Mouse (Mus musculus) mouse embryonic stem cell (cell line): ENCODE measurements around the gene Akap1.

Experiments used
- in situ Hi-C, 2 experiments: fragments of 300-500 bp; cut with MboI; formaldehyde crosslinking; loops; 1 replicate in 1 of 2; 3 replicates in 1 of 2; pipeline ENCODE4 v1.14.3; 2019 to 2020; ENCODE audit warnings: low sequenced_read_pairs in 2 of 2, low pct_unique_long_range_greater_than_20kb in 1 of 2, mixed read lengths in 1 of 2; ENCODE audit not compliant: unreplicated experiment in 1 of 2

Akap1 gene

DNA sequence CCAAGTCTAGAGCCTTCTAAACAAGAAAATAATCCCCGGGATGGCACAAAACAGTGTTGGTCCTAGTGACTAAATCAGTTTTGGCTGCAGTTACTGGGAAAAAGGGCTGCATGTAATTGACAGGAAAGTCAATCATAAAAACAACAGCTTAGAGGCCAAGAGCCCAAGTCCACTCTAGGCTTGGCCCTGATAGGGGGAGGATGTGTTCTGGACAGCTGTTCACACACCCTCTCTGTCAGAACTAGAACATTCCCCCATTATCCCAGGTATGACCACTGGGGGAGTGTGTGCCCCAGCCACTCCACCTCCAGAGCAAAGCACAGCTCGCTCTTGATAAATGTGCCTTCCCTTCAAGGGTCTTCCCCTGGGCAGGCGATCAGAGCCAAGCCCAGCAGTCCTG is 14.7 kb downstream of the Akap1 start:
- in situ Hi-C loops: loop anchor here in 1 of 2 experiments (10.0 kb wide), 1 partner anchor 75 kb away; no protein-coding TSS in a partner anchor

DNA sequence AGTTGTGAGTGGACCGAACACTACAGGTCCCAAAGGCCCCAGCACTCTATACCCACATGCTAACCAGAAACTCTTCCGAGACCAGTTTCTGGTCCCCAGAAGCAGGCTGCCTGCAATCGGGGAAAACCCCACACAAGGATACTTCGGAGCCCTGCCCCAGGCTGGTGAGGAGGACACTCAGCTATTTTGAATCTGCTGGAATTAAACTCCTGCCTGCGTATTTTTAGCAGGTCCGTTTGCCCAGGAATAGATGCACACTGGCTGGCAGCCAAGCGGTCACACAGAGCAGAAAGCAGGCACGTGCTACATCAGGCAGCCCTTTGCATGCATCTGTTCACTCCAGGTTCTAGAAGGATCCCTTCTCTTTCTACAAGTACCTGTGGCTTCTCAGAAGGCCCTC is 15.1 kb downstream of the Akap1 start:
- in situ Hi-C loops: loop anchor here in 1 of 2 experiments (10.0 kb wide), 1 partner anchor 76 kb away; no protein-coding TSS in a partner anchor

DNA sequence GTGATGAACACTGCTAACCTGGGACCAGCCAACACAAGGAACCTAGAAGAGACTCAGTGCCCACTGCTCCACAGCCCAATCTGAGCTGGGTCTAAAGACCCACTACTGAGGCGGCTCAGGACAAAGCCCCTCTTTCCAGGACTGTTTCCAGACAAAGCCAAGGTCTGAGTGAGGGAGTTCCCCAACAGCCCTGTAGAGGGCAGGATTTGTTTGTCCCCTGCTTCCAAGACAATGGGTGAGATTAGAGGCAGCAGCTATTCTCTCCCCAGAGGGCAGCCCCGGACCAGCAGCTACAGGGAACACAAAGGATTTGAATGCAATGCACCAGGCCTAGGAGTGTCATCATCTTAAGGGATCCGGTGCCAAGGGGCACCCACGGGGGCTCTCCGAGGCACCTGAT is 15.8 kb downstream of the Akap1 start:
- in situ Hi-C loops: loop anchor here in 1 of 2 experiments (10.0 kb wide), 1 partner anchor 76 kb away; no protein-coding TSS in a partner anchor

DNA sequence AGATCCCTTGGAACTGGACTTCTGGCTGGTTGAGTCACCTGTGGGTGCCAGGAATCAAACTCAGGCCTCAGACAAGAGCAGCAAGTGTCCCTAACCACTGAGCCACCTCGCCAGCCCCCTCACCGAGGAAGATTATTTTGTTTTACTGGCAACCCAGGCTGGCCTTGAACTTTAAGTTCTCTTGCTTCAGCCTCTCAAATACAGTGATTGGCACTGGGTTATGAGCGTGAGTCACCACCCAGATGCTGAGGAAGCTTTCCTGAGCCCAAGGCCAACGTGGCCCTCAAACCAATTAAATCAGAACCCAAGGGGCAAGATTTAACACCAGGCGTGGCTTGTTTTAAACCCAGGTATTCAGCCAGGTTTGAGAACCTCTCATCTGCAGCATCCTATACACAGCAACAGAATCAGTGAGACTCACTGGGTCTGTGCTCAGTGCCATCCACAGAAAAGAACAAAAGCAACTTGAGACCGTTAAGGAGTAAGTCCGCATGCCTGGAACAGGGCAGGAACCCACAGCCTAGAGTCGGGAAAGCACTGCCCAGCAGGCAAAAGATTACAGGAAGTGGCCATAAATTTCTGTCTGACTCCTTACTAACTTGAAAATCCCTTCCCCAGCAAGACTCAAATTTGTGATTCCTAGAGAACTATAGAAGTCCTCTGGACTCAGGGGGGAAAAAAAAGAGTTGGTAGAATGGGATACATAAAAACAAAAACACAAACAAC is 16.9 kb downstream of the Akap1 start:
- in situ Hi-C loops: loop anchor here in 1 of 2 experiments (10.0 kb wide), 1 partner anchor 77 kb away; no protein-coding TSS in a partner anchor

DNA sequence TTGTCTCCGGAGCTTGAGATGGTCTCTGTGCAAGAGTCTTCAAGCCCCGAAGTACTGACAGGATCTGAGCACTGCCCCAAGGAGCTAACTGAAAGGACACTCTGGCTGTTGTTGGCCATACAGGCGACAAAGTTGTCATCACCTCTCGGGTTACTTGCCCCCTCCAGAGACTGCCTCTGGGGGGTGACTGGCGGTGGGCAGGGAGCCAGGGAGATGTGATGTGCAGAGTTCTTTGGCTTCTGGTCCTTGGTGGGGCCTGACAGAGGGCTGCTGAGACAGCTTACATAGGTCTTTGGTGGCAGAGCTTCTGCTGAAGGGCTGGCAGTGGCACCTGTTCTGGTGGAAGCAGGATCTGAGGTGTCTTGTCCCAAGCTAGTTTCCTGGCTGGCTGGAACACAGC is 20.0 kb downstream of the Akap1 start:
- in situ Hi-C loops: loop anchor here in 1 of 2 experiments (10.0 kb wide), 1 partner anchor 80 kb away; no protein-coding TSS in a partner anchor

DNA sequence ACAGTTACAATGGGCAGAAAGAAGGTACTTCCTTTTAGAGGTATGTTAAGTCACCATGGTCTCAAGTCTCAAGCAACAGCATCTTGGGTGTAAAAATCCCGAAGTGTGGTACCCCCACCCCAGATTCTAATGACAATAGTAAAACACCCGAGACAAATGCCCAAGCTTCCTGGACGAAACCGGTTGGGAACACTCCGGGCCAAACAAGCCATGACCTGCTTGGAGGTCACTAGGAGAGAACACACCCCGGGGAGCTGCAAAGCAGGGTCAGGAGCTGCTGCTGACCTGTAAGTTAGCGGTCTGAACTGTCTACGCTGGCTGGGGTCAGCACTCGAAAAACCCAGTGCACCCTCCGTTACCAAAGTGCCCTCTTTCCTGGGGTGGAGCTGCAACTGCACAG is 21.1 kb downstream of the Akap1 start:
- in situ Hi-C loops: loop anchor here in 1 of 2 experiments (10.0 kb wide), 1 partner anchor 81 kb away; no protein-coding TSS in a partner anchor

DNA sequence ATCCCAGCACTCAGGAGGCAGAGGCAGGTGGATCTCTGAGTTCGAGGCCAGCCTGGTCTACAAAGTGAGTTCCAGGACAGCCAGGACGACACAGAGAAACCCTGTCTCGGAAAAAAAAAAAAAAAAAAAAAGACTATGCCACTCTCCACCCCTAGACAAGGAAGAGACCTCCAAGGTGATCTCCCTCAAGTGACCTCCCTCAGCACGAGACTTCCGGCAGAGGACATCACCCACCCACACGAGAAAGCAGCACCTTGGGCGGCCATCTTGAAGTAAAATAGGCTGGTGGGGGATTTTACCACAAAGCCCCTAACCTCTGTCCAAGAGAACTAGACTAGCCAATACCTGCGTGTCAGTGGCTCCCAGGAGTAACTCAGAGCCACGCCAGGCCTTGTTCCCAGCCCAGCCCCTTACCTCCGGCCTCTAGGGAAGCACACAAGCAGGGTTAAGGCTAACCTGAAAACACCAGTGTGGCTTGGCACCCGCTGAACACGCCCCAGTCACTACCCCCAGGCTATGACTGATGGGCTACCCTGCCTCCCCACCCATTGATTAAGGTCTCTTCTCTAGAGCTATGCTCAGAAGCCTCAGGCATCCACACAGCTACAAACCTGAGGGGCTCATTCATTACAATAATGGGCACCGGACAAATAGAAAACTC is 21.9 kb downstream of the Akap1 start:
- in situ Hi-C loops: loop anchor here in 1 of 2 experiments (10.0 kb wide), 1 partner anchor 82 kb away; no protein-coding TSS in a partner anchor

DNA sequence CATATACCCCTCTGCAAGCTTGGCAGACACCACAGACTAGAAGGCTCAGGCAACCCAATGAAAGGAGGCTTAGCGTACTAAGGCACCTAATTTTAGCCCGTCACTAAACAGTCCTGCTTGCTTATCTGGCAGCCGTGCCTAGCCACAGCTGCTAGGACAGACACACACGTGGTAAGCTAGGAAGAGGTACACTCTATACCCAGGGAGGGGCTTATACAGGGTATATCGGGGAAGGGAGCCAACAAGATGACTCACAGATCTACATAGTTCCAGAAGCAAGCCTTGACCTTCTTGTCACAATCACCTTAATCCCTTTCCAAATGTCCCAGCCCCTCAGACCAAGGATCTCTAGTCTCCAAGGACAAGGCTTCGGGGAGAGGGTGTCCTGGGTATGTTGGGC is 23.0 kb downstream of the Akap1 start:
- in situ Hi-C loops: loop anchor here in 1 of 2 experiments (10.0 kb wide), 1 partner anchor 83 kb away; no protein-coding TSS in a partner anchor

DNA sequence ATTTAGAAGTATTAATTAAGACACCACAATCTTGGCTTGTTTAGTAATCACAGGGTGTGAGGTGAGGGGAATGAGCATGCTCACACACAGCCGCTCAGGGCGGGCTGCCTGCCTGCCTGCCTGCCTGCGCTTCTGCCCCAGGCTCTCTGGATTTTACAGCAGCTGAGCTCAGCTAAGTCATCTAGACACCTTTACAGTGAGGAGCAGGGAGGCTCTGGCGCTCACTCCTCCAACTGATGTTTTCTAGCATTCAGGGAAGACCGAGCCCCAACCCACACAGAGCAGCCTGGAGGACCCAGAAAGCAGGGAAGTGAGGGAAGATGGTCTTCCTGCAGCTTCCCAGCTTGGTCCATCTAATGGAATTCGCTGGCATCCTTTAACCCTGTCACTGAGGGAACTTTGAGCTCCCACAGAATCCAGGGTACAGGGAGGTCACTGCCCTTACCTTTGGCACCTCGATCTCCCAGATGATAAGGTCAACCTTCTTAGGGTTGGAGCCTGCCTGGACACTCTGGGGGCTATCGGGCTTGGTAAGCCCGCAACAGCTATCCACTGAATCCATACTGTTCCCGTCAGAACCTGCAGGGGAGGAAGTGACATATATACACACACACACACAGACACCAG is 23.5 kb downstream of the Akap1 start:
- in situ Hi-C loops: loop anchor here in 1 of 2 experiments (10.0 kb wide), 1 partner anchor 84 kb away; no protein-coding TSS in a partner anchor

DNA sequence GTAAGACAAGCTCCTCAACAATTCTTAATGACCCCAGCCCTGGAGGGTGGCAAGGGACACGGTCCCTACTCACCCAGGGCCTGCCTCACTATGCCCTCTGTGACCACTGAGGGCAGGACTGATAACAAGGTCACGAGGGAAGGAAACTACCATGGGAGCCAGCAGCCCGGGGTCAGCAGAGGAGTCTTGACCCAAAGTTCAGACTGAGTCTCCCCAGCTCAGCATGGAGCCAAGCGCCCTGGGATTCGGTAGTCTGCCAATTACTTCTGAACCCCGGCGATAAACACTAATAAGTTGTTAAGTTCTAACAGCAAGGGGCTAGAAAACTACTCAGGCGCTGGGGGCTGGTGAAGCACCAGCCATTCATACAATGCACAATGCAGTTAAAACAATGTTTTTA is 24.1 kb downstream of the Akap1 start:
- in situ Hi-C loops: loop anchor here in 1 of 2 experiments (10.0 kb wide), 1 partner anchor 85 kb away; no protein-coding TSS in a partner anchor

DNA sequence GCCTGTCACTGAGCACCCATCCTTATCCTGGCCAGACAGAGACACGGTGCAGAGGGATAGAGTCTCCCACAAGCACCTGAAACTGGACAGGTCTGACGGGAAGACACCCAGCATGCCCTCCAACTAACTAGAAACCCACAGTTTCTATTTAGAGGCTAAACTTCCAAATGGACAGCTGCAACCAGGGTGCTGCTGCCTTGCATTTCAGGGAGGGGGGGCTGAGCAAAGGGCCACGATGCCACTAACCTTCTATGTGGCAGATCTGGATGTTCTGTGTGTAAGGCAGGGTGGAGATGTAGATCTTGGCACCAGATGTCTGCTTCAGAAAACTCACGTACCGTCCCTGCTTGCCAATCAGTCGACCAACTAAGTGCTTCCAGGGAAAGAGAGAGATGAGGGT is 25.0 kb downstream of the Akap1 start:
- in situ Hi-C loops: no loop called here

DNA sequence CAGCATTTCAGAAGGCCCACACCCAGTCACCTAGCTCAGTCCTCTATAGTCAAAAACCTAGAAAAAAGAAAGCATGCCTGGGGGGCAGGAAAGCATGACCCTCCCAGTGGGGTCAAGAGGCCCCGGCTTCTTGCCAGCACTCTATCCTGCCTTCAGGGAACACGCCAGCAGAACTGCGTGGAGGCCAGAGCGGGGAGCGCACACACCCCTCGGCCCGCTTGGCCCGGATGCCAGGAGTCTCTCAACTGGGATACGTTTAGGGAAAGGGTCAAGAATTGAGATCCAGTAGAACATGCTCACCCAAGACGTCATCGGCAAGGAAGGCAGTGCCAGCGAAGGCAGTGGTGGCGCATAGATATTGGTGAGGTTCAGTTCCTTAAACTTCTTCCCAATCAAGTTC is 25.8 kb downstream of the Akap1 start:
- in situ Hi-C loops: no loop called here

DNA sequence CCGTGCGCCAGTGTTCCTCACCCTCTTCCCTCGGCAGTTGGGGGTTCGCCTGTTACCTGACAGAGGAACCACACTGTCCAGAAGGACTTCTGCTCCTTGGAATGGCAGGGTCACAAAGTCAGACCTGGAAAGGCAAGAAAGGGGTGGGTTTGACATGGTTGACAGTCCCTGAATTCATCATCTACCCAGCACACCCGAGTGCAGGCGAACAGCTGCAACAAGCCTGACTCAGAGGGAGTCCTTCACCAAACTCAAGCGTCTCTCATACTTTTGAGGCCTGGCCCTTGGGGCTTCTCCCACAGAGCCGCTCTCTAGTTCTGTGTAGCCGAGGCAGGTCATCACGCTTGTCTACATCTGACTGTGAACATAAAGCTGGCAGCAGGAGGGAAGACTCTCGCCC is 29.8 kb downstream of the Akap1 start:
- in situ Hi-C loops: no loop called here

DNA sequence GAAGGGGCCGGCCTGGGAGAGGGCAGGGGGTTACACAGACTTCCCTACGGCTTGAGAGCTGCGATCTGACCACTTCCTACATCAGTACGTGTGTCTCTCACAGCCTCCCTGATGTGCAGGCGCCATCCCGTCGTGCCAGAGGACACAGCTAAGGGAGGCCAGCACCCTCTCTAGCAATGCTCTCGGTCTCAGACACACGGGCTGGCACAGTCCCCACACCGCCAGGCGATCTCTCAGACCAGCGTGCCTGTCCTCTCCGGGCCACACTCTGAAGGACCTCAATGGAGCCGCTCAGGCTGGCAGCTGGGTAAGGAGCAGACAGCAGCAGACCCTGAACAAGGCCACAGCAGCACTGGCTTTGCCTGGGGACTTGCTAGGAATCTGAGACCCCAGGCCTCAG is 30.3 kb downstream of the Akap1 start:
- in situ Hi-C loops: no loop called here

DNA sequence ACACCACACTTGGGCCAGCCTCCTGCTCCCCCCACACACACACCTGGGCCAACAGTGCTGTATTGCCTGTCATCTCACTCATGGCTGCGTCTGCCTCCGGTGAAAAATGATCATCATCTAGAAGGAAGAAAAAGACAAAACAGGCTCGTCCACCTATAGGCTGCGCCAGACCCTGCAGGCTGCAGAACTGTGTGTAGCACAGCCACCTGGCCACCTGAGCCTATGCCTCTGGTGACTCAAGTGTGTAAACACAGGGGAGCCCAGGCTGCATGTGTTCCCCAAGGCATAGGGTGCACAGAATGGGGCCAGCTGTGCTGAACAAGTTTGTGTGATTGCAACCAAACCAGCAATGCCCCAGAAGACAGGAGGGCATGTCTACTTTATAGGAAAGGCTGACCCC is 31.3 kb downstream of the Akap1 start:
- in situ Hi-C loops: no loop called here

DNA sequence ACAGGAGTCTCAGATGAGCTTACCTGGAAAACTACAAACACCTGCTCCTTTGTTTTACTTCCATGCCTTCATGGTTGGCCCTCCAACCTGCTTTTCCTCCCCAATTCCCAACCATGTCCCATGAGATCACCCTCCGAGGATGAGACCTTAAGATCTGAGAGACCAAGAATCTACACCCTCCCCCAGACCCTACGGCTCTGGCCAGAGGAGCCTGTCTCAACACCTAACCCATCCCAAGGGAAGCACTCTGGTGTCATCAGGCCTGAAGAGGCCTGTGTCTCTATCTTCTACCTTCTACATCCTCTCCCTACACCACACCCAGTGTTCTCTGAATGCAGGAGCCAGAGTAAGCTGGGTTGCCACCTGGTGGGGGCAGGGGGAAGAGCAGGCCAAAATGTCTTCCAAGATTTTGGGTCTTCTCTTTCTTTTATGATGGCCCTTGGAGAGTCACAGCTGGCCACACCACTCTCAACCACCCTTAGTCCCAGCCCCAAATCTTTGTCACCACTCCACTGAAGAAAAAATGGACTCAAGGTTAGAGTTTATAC is 34.1 kb downstream of the Akap1 start:
- in situ Hi-C loops: no loop called here

DNA sequence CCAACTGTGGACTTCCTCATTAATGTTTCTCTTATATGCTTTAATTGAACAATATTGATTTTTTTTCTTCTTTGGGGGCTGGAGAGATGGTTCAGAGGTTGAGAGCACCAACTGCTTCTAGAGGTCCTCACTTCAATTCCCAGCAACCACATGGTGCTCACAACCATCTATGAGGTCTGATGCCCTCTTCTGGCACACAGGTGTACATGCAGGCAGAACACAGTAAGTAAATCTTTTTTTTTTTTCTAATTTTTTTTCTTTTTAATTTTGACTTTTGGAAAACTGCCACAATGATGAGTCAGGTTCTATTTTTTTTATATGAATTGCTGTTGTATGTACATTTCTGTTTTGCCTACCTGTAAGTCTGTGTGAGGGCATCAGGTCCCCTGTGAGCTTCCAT is 35.9 kb downstream of the Akap1 start:
- in situ Hi-C loops: no loop called here

DNA sequence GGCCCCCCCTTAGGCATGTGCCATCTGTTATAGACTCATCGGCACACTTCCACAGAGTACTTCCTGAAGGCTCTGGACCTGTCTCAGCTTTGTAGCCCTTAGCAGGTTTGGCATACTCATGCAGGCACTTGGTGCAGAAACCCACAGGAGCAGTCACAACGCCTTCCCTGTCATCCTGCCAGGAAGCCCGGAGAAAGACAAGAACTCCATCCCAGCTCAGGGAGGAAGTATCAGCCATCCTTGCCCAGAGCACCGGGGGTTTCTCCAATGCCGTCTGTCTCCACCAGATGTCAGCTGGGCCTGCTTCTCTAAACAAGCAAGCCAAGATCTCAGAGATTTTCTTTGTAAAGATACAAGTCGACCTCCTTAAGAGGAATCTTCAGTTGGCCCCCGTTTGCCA is 38.5 kb downstream of the Akap1 start:
- in situ Hi-C loops: no loop called here

DNA sequence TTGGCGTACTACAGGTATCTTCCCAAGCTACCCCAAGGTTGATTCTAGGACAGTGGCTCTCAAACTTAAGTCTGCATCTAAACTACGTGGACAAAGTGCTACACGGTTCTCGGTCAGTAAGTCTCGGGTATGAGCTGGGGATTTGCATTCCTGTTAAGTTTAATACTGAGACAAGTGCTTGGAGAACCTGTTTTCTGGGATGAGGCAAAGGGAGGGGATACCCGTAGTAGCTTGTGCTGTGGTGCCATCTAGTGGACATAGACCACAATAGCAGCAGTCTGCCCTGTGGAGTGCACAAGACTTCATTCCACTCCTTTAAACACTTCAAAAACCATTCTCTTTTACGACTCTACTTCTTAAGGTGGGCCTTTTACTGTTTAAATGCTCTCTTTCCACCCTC is 41.4 kb downstream of the Akap1 start:
- in situ Hi-C loops: loop anchor here in 1 of 2 experiments (25.0 kb wide), 1 partner anchor 536 kb away; the partner anchor contains the start of gene Ccdc182
